Mouse (Mus musculus) midbrain, postnatal 0 days (tissue): ENCODE measurements around the gene Olfr558. TPM values are rescaled to one million over a fixed set of nuclear protein-coding genes. Genes with fewer than 3 reads are reported as not detected.
A peak's percentile ranks its signal among the peaks of the same experiment; 100 is the strongest.

ENCODE experiments used
- ATAC-seq: fragments of 200-750 bp; cut with Nextera tagmentation; 2 replicates; pipeline ENCODE4 v1.8.0; 2017; ENCODE audit warnings: moderate number of reproducible peaks, mild to moderate bottlenecking, moderate TSS enrichment, moderate library complexity; ENCODE audit not compliant: low FRiP score
- DNase-seq: peaks from one replicate; pipeline ENCODE4 v3.0.0-alpha.2; 2015; ENCODE audit warnings: low spot score
- H3K27ac ChIP-seq: fragments of 300-500 bp; sonication (generic); 2 replicates; pipeline ENCODE4 v1.5.1; 2014; ENCODE audit warnings: low read depth, mild to moderate bottlenecking, low read length, mixed read lengths
- H3K27me3 ChIP-seq: fragments of 300-500 bp; sonication (generic); 2 replicates; pipeline ENCODE4 v1.6.1; 2014; ENCODE audit warnings: low read length, control low read depth, mixed read lengths; ENCODE audit not compliant: insufficient read depth
- H3K36me3 ChIP-seq: fragments of 300-500 bp; sonication (generic); 2 replicates; pipeline ENCODE4 v1.6.1; 2014; ENCODE audit warnings: low read length, control low read depth, mixed read lengths; ENCODE audit not compliant: insufficient read depth
- H3K4me1 ChIP-seq: fragments of 300-500 bp; sonication (generic); 2 replicates; pipeline ENCODE4 v1.6.1; 2014; ENCODE audit warnings: mild to moderate bottlenecking, control low read depth, antibody characterized with exemption, low read length, mixed read lengths; ENCODE audit not compliant: insufficient read depth
- H3K4me2 ChIP-seq: fragments of 300-500 bp; sonication (generic); 2 replicates; pipeline ENCODE4 v1.6.1; 2014; ENCODE audit warnings: low read depth, mild to moderate bottlenecking, low read length, mixed read lengths; ENCODE audit not compliant: poor library complexity, severe bottlenecking
- H3K4me3 ChIP-seq: fragments of 300-500 bp; sonication (generic); 2 replicates; pipeline ENCODE4 v1.5.1; 2014; ENCODE audit warnings: low read depth, mild to moderate bottlenecking, low read length, moderate library complexity
- H3K9ac ChIP-seq: fragments of 300-500 bp; sonication (generic); replicated peaks from 2 replicates; pipeline ENCODE4 v1.6.1; 2014; ENCODE audit warnings: mild to moderate bottlenecking, low read length, moderate library complexity, mixed read lengths; ENCODE audit not compliant: poor library complexity, severe bottlenecking
- H3K9me3 ChIP-seq: fragments of 300-500 bp; sonication (generic); 2 replicates; pipeline ENCODE4 v1.6.1; 2016; ENCODE audit warnings: low read length, control low read depth
- CTCF ChIP-seq: IDR thresholded peaks from 2 replicates; pipeline ENCODE4 v1.5.1; 2016; ENCODE audit warnings: antibody characterized with exemption, mild to moderate bottlenecking
- WGBS: fragments of 180-500 bp; shearing (Covaris S2); extraction: QIAGEN DNeasy Blood & Tissue Kit; methylation state at CpG from one replicate; pipeline ENCODE4 v1.1.7; 2014; 5-methylcytosine and 5-hydroxymethylcytosine counted together
- polyA plus RNA-seq: library from polyadenylated mRNA; unstranded; fragments of >200 nt; fragmentation: Nextera tagmentation; extraction: Ambion mirVana; gene quantifications from 2 replicates; pipeline ENCODE4 v1.2.1, GENCODE M21; 2015
- total RNA-seq: library from RNA; depleted of rRNA; stranded (reverse); fragments of >200 nt; gene quantifications from 2 replicates; pipeline ENCODE4 v1.2.3, GENCODE M21; 2014; rRNA removed

The Olfr558 gene
- total and polyA plus RNA-seq, 2 experiments from 2014 or later = 0.16 TPM; not detected in 1

DNA sequence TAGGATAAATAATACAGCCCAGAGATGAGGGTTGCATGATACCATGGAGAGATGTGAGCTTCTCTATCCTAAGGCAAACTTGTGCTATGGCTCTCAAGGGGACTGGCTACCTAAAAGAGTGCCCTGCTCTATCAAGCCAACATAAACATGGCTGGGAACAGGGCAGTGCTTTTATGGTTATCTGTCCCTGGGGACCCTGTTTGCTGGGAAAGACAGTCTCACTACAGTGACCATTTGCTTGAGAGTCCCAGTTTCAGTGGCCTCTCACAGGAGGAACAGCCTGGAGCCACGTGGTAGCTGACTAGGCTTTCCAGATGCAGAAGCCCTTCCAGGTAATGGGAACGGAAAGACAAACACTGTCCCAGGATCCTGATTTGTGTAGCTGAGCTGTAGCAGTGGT is 35.7 kb downstream of the Olfr558 start:
- H3K27ac ChIP-seq = no peak overlapping the region
- H3K4me2 ChIP-seq = no peak overlapping the region
- H3K36me3 ChIP-seq = no peaks in the 10 kb centered on the region
- no peak overlapping the region for H3K9ac ChIP-seq
- H3K4me3 ChIP-seq = no peak overlapping the region
- DNase-seq = no peak
- no peak for ATAC-seq
- no peaks in the 10 kb centered on the region for H3K9me3 ChIP-seq
- TF ChIP-seq CTCF = no peak
- no peaks in the 10 kb centered on the region for H3K4me1 ChIP-seq
- WGBS = 71% methylated on average over 2 of the region's 2 CpGs
- no peaks in the 10 kb centered on the region for H3K27me3 ChIP-seq

- Histone ChIP-seq H3K9ac (no peak overlapping the region), H3K4me2 (no peak overlapping the region), H3K27me3 (no peaks in the 10 kb centered on the region), H3K27ac (no peak overlapping the region), H3K36me3 (no peaks in the 10 kb centered on the region), H3K4me1 (no peaks in the 10 kb centered on the region), H3K4me3 (no peak overlapping the region), H3K9me3 (no peaks in the 10 kb centered on the region)
- peak; percentile 32; the same call in 1 of the 2 replicates for TF ChIP-seq CTCF
- 28% methylated on average over 1 of the region's 1 CpGs for WGBS
- DNase-seq = no peak
- ATAC-seq = no peak
Measured at GRCm38 (mm10) chr7:102752086-102752485, 50.1 kb downstream of the Olfr558 start.

DNA sequence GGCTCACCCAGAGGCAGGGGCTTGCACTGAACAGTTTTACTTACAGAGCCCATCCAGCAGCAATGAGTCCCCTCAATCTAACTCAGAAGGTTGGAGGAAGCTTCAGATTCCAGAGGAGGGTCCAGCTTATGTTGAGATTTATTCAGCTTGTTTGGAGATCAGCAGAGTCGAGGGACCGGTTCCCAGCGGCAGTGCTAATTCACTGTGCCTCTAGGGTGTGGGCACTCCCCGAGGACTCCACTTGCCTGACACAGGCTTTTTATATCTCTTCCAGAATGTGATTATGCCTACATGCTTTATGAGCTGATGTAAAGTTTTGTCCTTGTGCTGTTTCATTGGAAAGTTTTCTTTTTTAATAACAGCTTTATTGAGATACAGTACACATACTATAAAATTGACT is 57.3 kb downstream of the Olfr558 start, which contains the start of the genes Olfr560 and Olfr78:
Gene Olfr560, minus strand, starts transcription at position 101 of the 400 bp plus-strand sequence.
Gene Olfr78, minus strand, starts transcription at position 206 of the 400 bp plus-strand sequence.
- Histone ChIP-seq H3K36me3 (no peaks in the 10 kb centered on the region), H3K9me3 (no peaks in the 10 kb centered on the region), H3K27ac (no peak within 1 kb of the TSS), H3K27me3 (no peaks in the 10 kb centered on the region), H3K9ac (no peak within 1 kb of the TSS), H3K4me1 (no peaks in the 10 kb centered on the region), H3K4me3 (no peak within 1 kb of the TSS), H3K4me2 (no peak within 1 kb of the TSS)
- no peak for ATAC-seq
- 73% methylated on average over 4 of the region's 4 CpGs for WGBS
- no peak for TF ChIP-seq CTCF
- DNase-seq = no peak

Other genes starting within 250 kb of the Olfr558 start
- gene Olfr543, start 220.5 kb upstream of the Olfr558 start, total RNA-seq = not detected in 2 replicates
- 0.29 and 0.38 TPM in 2 replicates for gene Olfr543, start 220.5 kb upstream of the Olfr558 start, polyA plus RNA-seq
- not detected in 2 replicates for gene Olfr544, start 213.9 kb upstream of the Olfr558 start, total RNA-seq
- gene Olfr544, start 213.9 kb upstream of the Olfr558 start, polyA plus RNA-seq = 0.12 TPM in 1 of 2 replicates, not detected in the other
- gene Olfr545, start 202.6 kb upstream of the Olfr558 start, total RNA-seq = not detected in 2 replicates
- gene Olfr545, start 202.6 kb upstream of the Olfr558 start, polyA plus RNA-seq = 0.07 and 0.17 TPM in 2 replicates
- gene Olfr547, start 167.5 kb upstream of the Olfr558 start, total RNA-seq = not detected in 2 replicates
- not detected in 2 replicates for gene Olfr547, start 167.5 kb upstream of the Olfr558 start, polyA plus RNA-seq
- not detected in 2 replicates for gene Olfr548-ps1, start 161.3 kb upstream of the Olfr558 start, total RNA-seq
- gene Olfr548-ps1, start 161.3 kb upstream of the Olfr558 start, polyA plus RNA-seq = not detected in 2 replicates
- gene Olfr549, start 152.3 kb upstream of the Olfr558 start, total RNA-seq = not detected in 2 replicates
- gene Olfr549, start 152.3 kb upstream of the Olfr558 start, polyA plus RNA-seq = not detected in 2 replicates
- 2.1 and 3.8 TPM in 2 replicates for gene Trim21, start 136.7 kb upstream of the Olfr558 start, total RNA-seq
- 0.27 and 0.42 TPM in 2 replicates for gene Trim21, start 136.7 kb upstream of the Olfr558 start, polyA plus RNA-seq
- not detected in 2 replicates for gene Olfr550, start 130.8 kb upstream of the Olfr558 start, total RNA-seq
- not detected in 2 replicates for gene Olfr550, start 130.8 kb upstream of the Olfr558 start, polyA plus RNA-seq
- gene Olfr551, start 110.3 kb upstream of the Olfr558 start, total RNA-seq = not detected in 2 replicates
- not detected in 2 replicates for gene Olfr551, start 110.3 kb upstream of the Olfr558 start, polyA plus RNA-seq
- not detected in 2 replicates for gene Olfr552, start 104.4 kb upstream of the Olfr558 start, total RNA-seq
- not detected in 2 replicates for gene Olfr552, start 104.4 kb upstream of the Olfr558 start, polyA plus RNA-seq
- gene Olfr553, start 84.0 kb upstream of the Olfr558 start, total RNA-seq = not detected in 2 replicates
- gene Olfr553, start 84.0 kb upstream of the Olfr558 start, polyA plus RNA-seq = not detected in 2 replicates
- gene Olfr554, start 63.8 kb upstream of the Olfr558 start, total RNA-seq = not detected in 2 replicates
- gene Olfr554, start 63.8 kb upstream of the Olfr558 start, polyA plus RNA-seq = not detected in 2 replicates
- gene Olfr555, start 43.4 kb upstream of the Olfr558 start, total RNA-seq = not detected in 2 replicates
- gene Olfr555, start 43.4 kb upstream of the Olfr558 start, polyA plus RNA-seq = not detected in 2 replicates
- gene Olfr556, start 37.3 kb upstream of the Olfr558 start, total RNA-seq = not detected in 2 replicates
- not detected in 2 replicates for gene Olfr556, start 37.3 kb upstream of the Olfr558 start, polyA plus RNA-seq
- gene Trim68, start 14.9 kb upstream of the Olfr558 start, total RNA-seq = 6.9 and 7.1 TPM in 2 replicates
- 4.9 and 5.7 TPM in 2 replicates for gene Trim68, start 14.9 kb upstream of the Olfr558 start, polyA plus RNA-seq
- not detected in 2 replicates for gene Olfr557, start 6.3 kb upstream of the Olfr558 start, total RNA-seq
- gene Olfr557, start 6.3 kb upstream of the Olfr558 start, polyA plus RNA-seq = not detected in 2 replicates
- not detected in 2 replicates for gene Olfr33, start 16.9 kb downstream of the Olfr558 start, total RNA-seq
- not detected in 2 replicates for gene Olfr33, start 16.9 kb downstream of the Olfr558 start, polyA plus RNA-seq
- gene Olfr559, start 25.3 kb downstream of the Olfr558 start, total RNA-seq = not detected in 2 replicates
- not detected in 2 replicates for gene Olfr559, start 25.3 kb downstream of the Olfr558 start, polyA plus RNA-seq
- not detected in 2 replicates for gene Olfr560, start 57.2 kb downstream of the Olfr558 start, total RNA-seq
- gene Olfr560, start 57.2 kb downstream of the Olfr558 start, polyA plus RNA-seq = not detected in 2 replicates
- not detected in 2 replicates for gene Olfr78, start 57.3 kb downstream of the Olfr558 start, total RNA-seq
- 0.09 and 0.10 TPM in 2 replicates for gene Olfr78, start 57.3 kb downstream of the Olfr558 start, polyA plus RNA-seq
- gene Olfr561, start 69.0 kb downstream of the Olfr558 start, total RNA-seq = not detected in 2 replicates
- gene Olfr561, start 69.0 kb downstream of the Olfr558 start, polyA plus RNA-seq = 0.06 TPM in 1 of 2 replicates, not detected in the other
- gene Olfr564, start 101.3 kb downstream of the Olfr558 start, total RNA-seq = not detected in 2 replicates
- gene Olfr564, start 101.3 kb downstream of the Olfr558 start, polyA plus RNA-seq = not detected in 2 replicates
- not detected in 2 replicates for gene Olfr566, start 156.6 kb downstream of the Olfr558 start, total RNA-seq
- not detected in 2 replicates for gene Olfr566, start 156.6 kb downstream of the Olfr558 start, polyA plus RNA-seq
- not detected in 2 replicates for gene Olfr568, start 174.9 kb downstream of the Olfr558 start, total RNA-seq
- gene Olfr568, start 174.9 kb downstream of the Olfr558 start, polyA plus RNA-seq = not detected in 2 replicates
- not detected in 2 replicates for gene Olfr569, start 188.7 kb downstream of the Olfr558 start, total RNA-seq
- gene Olfr569, start 188.7 kb downstream of the Olfr558 start, polyA plus RNA-seq = not detected in 2 replicates
- not detected in 2 replicates for gene Olfr570, start 192.4 kb downstream of the Olfr558 start, total RNA-seq
- gene Olfr570, start 192.4 kb downstream of the Olfr558 start, polyA plus RNA-seq = not detected in 2 replicates
- not detected in 2 replicates for gene Olfr571, start 215.3 kb downstream of the Olfr558 start, total RNA-seq
- gene Olfr571, start 215.3 kb downstream of the Olfr558 start, polyA plus RNA-seq = not detected in 2 replicates
- gene Olfr572, start 222.2 kb downstream of the Olfr558 start, total RNA-seq = not detected in 2 replicates
- not detected in 2 replicates for gene Olfr572, start 222.2 kb downstream of the Olfr558 start, polyA plus RNA-seq
- not detected in 2 replicates for gene Olfr573-ps1, start 240.4 kb downstream of the Olfr558 start, total RNA-seq
- gene Olfr573-ps1, start 240.4 kb downstream of the Olfr558 start, polyA plus RNA-seq = not detected in 2 replicates
- gene Olfr574, start 246.3 kb downstream of the Olfr558 start, total RNA-seq = not detected in 2 replicates
- gene Olfr574, start 246.3 kb downstream of the Olfr558 start, polyA plus RNA-seq = not detected in 2 replicates